ENCODE assay signal across 9 mouse cellular contexts in the genomic region with DNA sequence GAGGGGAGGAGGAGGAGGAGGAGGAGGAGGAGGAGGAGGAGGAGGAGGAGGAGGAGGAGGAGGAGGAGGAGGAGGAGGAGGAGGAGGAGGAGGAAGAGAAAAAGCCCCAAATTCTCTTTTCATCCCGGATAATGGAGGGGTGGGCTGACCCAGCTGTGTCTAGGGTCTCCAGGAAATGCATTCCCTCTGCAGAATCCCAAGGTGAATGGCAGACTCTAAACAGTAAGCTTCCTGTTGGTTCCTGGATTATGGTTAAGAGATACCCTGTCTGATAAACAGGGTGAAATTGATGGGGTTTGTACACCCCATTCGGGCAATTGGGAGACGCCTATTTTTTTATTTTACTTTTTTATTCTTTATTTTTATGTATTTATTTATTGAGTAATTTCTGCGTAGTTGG. TPM values are rescaled to one million over a fixed set of nuclear protein-coding genes. Genes with fewer than 3 reads are reported as not detected.
DNase-seq lines count a peak whose midpoint lies in the region; ATAC-seq and TF ChIP-seq lines count a peak whose summit lies in the region.
"Had no signal": no experiment of that assay in that cellular context is flagged by ENCODE, and none has a peak within 500 bp of the region (broad histone marks: within the 10 kb centered on the region; RNA-seq: fewer than 3 reads in every experiment).

No protein-coding gene starts in this region.

- H3K9me3 ChIP-seq in kidney, embryonic 15.5 days (replicated peaks) = no peaks in the 10 kb centered on the region
- no peaks in the 10 kb centered on the region for H3K9me3 ChIP-seq in forebrain, embryonic 12.5 days
- no peaks in the 10 kb centered on the region for H3K9me3 ChIP-seq in hindbrain, embryonic 14.5 days (ENCODE audit: control insufficient read depth, low read length)

- ATAC-seq in kidney, embryonic 15.5 days (replicated peaks; ENCODE audit: low FRiP score) = 0 out of 2 replicates have a peak, but pooled peaks have one; percentile 26
- ATAC-seq in forebrain, embryonic 12.5 days (ENCODE audit: low FRiP score) = no peak
- ATAC-seq in hindbrain, embryonic 14.5 days (ENCODE audit: low FRiP score) = no peak
- ATAC-seq in erythroblast, adult 5-6 weeks (replicated peaks; ENCODE audit: low FRiP score, poor library complexity, severe bottlenecking) = no peak

- no peaks in the 10 kb centered on the region for H3K36me3 ChIP-seq in kidney, embryonic 15.5 days
- no peaks in the 10 kb centered on the region for H3K36me3 ChIP-seq in forebrain, embryonic 12.5 days (replicated peaks)
- no peaks in the 10 kb centered on the region for H3K36me3 ChIP-seq in hindbrain, embryonic 14.5 days (replicated peaks; ENCODE audit: control insufficient read depth, insufficient read depth)
- H3K36me3 ChIP-seq in myocyte (ENCODE audit: control insufficient read depth, insufficient read depth) = no peaks in the 10 kb centered on the region

- H3K4me2 ChIP-seq in kidney, embryonic 15.5 days = 0 out of 2 replicates have a peak overlapping the region, but pooled peaks have one; percentile 14
- H3K4me2 ChIP-seq in forebrain, embryonic 12.5 days = peak overlapping the region; percentile 54
- peak overlapping the region; percentile 23; the same call in 1 of the 2 replicates for H3K4me2 ChIP-seq in hindbrain, embryonic 14.5 days (replicated peaks)
- peak overlapping the region; percentile 18 for H3K4me2 ChIP-seq in myocyte (ENCODE audit: low read depth)

- H3K9ac ChIP-seq in kidney, embryonic 15.5 days = no peak overlapping the region
- no peak overlapping the region for H3K9ac ChIP-seq in forebrain, embryonic 12.5 days
- no peak overlapping the region for H3K9ac ChIP-seq in hindbrain, embryonic 14.5 days

- no peak for TF ChIP-seq POLR2A in myocyte (IDR thresholded peaks at IDR 0.05; ENCODE audit: insufficient read length, low read depth)

- 75% methylated on average over 4 of the region's 4 CpGs for WGBS in kidney, embryonic 15.5 days
- 69% methylated on average over 4 of the region's 4 CpGs for WGBS in forebrain, embryonic 12.5 days
- WGBS in hindbrain, embryonic 14.5 days = 72% methylated on average over 4 of the region's 4 CpGs

- DNase-seq in kidney, adult 8-10 months = no peak
- no peak for DNase-seq in hindbrain, embryonic 14.5 days (ENCODE audit: low spot score)
- DNase-seq in lung, postnatal 4 days = no peak
- DNase-seq: kidney, postnatal 14 days had no signal

- H3K4me3 ChIP-seq in kidney, embryonic 15.5 days (replicated peaks) = no peak overlapping the region
- peak overlapping the region; percentile 54 for H3K4me3 ChIP-seq in forebrain, embryonic 12.5 days (replicated peaks)
- 0 out of 2 replicates have a peak overlapping the region, but pooled peaks have one; percentile 14 for H3K4me3 ChIP-seq in hindbrain, embryonic 14.5 days (replicated peaks; ENCODE audit: low read length)
- H3K4me3 ChIP-seq in myocyte = peak overlapping the region; percentile 39

- H3ac ChIP-seq in myocyte (ENCODE audit: control insufficient read depth, insufficient read length) = no peak overlapping the region

- H3K27ac ChIP-seq in kidney, embryonic 15.5 days = no peak overlapping the region
- H3K27ac ChIP-seq in forebrain, embryonic 12.5 days = no peak overlapping the region
- H3K27ac ChIP-seq in hindbrain, embryonic 14.5 days = no peak overlapping the region

- H3K4me1 ChIP-seq in kidney, embryonic 15.5 days = no peaks in the 10 kb centered on the region
- no peaks in the 10 kb centered on the region for H3K4me1 ChIP-seq in forebrain, embryonic 12.5 days
- no peaks in the 10 kb centered on the region for H3K4me1 ChIP-seq in hindbrain, embryonic 14.5 days (replicated peaks; ENCODE audit: control insufficient read depth, insufficient read depth, low read length)

- no peaks in the 10 kb centered on the region for H3K79me2 ChIP-seq in myocyte (ENCODE audit: control insufficient read depth, insufficient read depth)

- no peaks in the 10 kb centered on the region for H3K27me3 ChIP-seq in kidney, embryonic 15.5 days
- H3K27me3 ChIP-seq in forebrain, embryonic 12.5 days = no peaks in the 10 kb centered on the region
- no peaks in the 10 kb centered on the region for H3K27me3 ChIP-seq in hindbrain, embryonic 14.5 days (ENCODE audit: control insufficient read depth, insufficient read depth, low read length)
- H3K27me3 ChIP-seq in myocyte (ENCODE audit: control insufficient read depth, insufficient read depth, insufficient read length) = no peaks in the 10 kb centered on the region

TF ChIP-seq in myocyte, 11 proteins besides CTCF, POLR2A, EP300 and RAD21:
- TF ChIP-seq POLR2AphosphoS2 (IDR thresholded peaks at IDR 0.05; ENCODE audit: insufficient read length, low read depth) (no peak), MAX (IDR thresholded peaks at IDR 0.05; ENCODE audit: low read depth) (no peak), MYOG (IDR thresholded peaks at IDR 0.05; ENCODE audit: control insufficient read depth in 1 of 3, insufficient read depth in 1 of 3, insufficient read length in 2 of 3, low read depth in 2 of 3) (no peak), TCF3 (IDR thresholded peaks at IDR 0.05; ENCODE audit: insufficient read length, low read depth) (no peak), E2F4 (IDR thresholded peaks at IDR 0.05; ENCODE audit: insufficient read depth) (no peak), CEBPB (IDR thresholded peaks at IDR 0.05; ENCODE audit: insufficient read depth, poor library complexity, severe bottlenecking) (no peak), SRF (IDR thresholded peaks at IDR 0.05; ENCODE audit: control insufficient read depth, insufficient read length, low read depth) (no peak)
TF ChIP-seq in myocyte: peak in this region for 0.

RNA-seq across cellular contexts. Expression of a gene that starts 1.0 kb away (rescaled TPM):
- polyA plus RNA-seq in kidney, embryonic 15.5 days (2015; fragmentation: Nextera tagmentation; extraction: Ambion mirVana) = 12.2 and 12.3 TPM in 2 replicates
- polyA plus RNA-seq in forebrain, embryonic 12.5 days (2016; fragmentation: Nextera tagmentation; extraction: Ambion mirVana) = 9.3 and 9.9 TPM in 2 replicates
- polyA plus RNA-seq in hindbrain, embryonic 14.5 days (2014; fragmentation: Nextera tagmentation; extraction: Ambion mirVana) = 8.7 and 9.6 TPM in 2 replicates
- polyA plus RNA-seq in myocyte (2012; fragmentation: generic; extraction: Trizol) = 2.8 TPM
- 7.1 and 10.0 TPM in 2 replicates for total RNA-seq in erythroblast, adult 5-6 weeks (2015; ENCODE audit: low replicate concordance)
- 4.7 TPM in 2 replicates for total RNA-seq in erythroblast, adult 5-6 weeks (2017; ENCODE audit: low replicate concordance)

RNA-seq across cellular contexts. Expression of a gene that starts 54.4 kb away (rescaled TPM):
- 0.16 and 0.24 TPM in 2 replicates for polyA plus RNA-seq in kidney, embryonic 15.5 days (2015; fragmentation: Nextera tagmentation; extraction: Ambion mirVana)
- 0.06 and 0.23 TPM in 2 replicates for polyA plus RNA-seq in forebrain, embryonic 12.5 days (2016; fragmentation: Nextera tagmentation; extraction: Ambion mirVana)
- 0.51 and 0.68 TPM in 2 replicates for polyA plus RNA-seq in hindbrain, embryonic 14.5 days (2014; fragmentation: Nextera tagmentation; extraction: Ambion mirVana)
- 0.01 TPM for polyA plus RNA-seq in myocyte (2012; fragmentation: generic; extraction: Trizol)
- total RNA-seq in erythroblast, adult 5-6 weeks (2015; ENCODE audit: low replicate concordance) = not detected in 2 replicates
- not detected in 2 replicates for total RNA-seq in erythroblast, adult 5-6 weeks (2017; ENCODE audit: low replicate concordance)
- total RNA-seq: megakaryocyte, adult 5-6 weeks had no signal
